Mouse (Mus musculus): ENCODE data around the gene Thsd7b. TPM values are rescaled to one million over a fixed set of nuclear protein-coding genes. Genes with fewer than 3 reads are reported as not detected.

Gene Thsd7b
- total RNA-seq, 1 experiment, result 0.18 TPM

DNA sequence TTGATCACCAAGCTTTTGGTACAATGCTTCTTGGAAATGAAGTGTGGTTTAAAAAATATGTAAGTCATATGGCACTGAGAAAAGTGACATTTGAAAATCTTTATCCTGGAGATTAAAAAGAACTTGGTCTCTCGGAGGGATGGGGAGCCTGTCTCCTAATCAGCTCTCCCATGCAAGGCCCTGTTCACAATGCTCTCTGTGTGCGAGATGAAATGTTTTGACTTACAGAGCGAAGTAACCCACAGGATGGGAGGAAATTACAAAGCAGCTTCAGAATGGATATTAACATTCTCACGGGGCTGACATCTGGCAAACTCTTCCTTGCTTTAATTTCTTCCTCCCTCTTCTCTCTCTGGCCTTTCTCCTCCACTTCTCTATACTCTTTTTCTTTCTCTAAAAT lies 405.7 kb downstream of the Thsd7b start:
- Histone ChIP-seq H3K36me3 (ENCODE audit: control insufficient read depth, insufficient read depth, low read length, poor library complexity, severe bottlenecking) (no peaks in the 10 kb centered on the region), H3K9ac (ENCODE audit: insufficient read depth, low read depth, low read length, poor library complexity, severe bottlenecking) (no peak overlapping the region), H3K9me3 (ENCODE audit: control insufficient read depth, insufficient read depth, low read depth, low read length) (no peaks in the 10 kb centered on the region), H3K4me1 (ENCODE audit: control insufficient read depth in 2 of 2, insufficient read depth in 2 of 2, low read length in 2 of 2, poor library complexity in 1 of 2) (no peaks in the 10 kb centered on the region), H3K27ac (ENCODE audit: insufficient read depth, low read depth, low read length, poor library complexity, severe bottlenecking) (no peak overlapping the region), H3K4me3 (ENCODE audit: insufficient read depth in 1 of 2, low read depth in 1 of 2, low read length in 2 of 2, poor library complexity in 1 of 2, severe bottlenecking in 1 of 2) (no peak overlapping the region)
- no peak for TF ChIP-seq ZC3H11A (IDR thresholded peaks at IDR 0.05; ENCODE audit: borderline replicate concordance, low read depth, low read length)
- TF ChIP-seq MAFK (IDR thresholded peaks at IDR 0.05; ENCODE audit: insufficient read depth, low read depth, low read length), result no peak
- TF ChIP-seq ZNF384 (IDR thresholded peaks at IDR 0.05; ENCODE audit: low read depth, low read length), result no peak
- no peak for TF ChIP-seq HCFC1 (IDR thresholded peaks at IDR 0.05; ENCODE audit: borderline replicate concordance, insufficient read depth, low read length)
- no peak for TF ChIP-seq CHD2 (IDR thresholded peaks at IDR 0.05; ENCODE audit: low read depth, low read length)
- in situ Hi-C loops (cut with MboI; ENCODE audit: low sequenced_read_pairs in 2 of 2, unreplicated experiment in 2 of 2), result no loop called here
- no peak for DNase-seq (ENCODE audit: low read depth, low spot score)

GRCm38 (mm10) chr1:129705701-129706100 lies 432.6 kb downstream of the Thsd7b start:
- in situ Hi-C loops (cut with MboI; ENCODE audit: low sequenced_read_pairs in 2 of 2, unreplicated experiment in 2 of 2), result no loop called here
- TF ChIP-seq ZNF384 (IDR thresholded peaks at IDR 0.05; ENCODE audit: low read depth, low read length), result no peak
- TF ChIP-seq HCFC1 (IDR thresholded peaks at IDR 0.05; ENCODE audit: borderline replicate concordance, insufficient read depth, low read length), result no peak
- TF ChIP-seq MAFK (IDR thresholded peaks at IDR 0.05; ENCODE audit: insufficient read depth, low read depth, low read length), result no peak
- TF ChIP-seq ZC3H11A (IDR thresholded peaks at IDR 0.05; ENCODE audit: borderline replicate concordance, low read depth, low read length), result no peak
- no peak for TF ChIP-seq CHD2 (IDR thresholded peaks at IDR 0.05; ENCODE audit: low read depth, low read length)
- no peaks in the 10 kb centered on the region for H3K36me3 ChIP-seq (ENCODE audit: control insufficient read depth, insufficient read depth, low read length, poor library complexity, severe bottlenecking)

GRCm38 (mm10) chr1:129712706-129713105 lies 439.6 kb downstream of the Thsd7b start:
- no peak for TF ChIP-seq ZC3H11A (IDR thresholded peaks at IDR 0.05; ENCODE audit: borderline replicate concordance, low read depth, low read length)
- no peak for TF ChIP-seq MAFK (IDR thresholded peaks at IDR 0.05; ENCODE audit: insufficient read depth, low read depth, low read length)
- no peak for TF ChIP-seq CHD2 (IDR thresholded peaks at IDR 0.05; ENCODE audit: low read depth, low read length)
- no peak for TF ChIP-seq HCFC1 (IDR thresholded peaks at IDR 0.05; ENCODE audit: borderline replicate concordance, insufficient read depth, low read length)
- no peak for TF ChIP-seq ZNF384 (IDR thresholded peaks at IDR 0.05; ENCODE audit: low read depth, low read length)
- Histone ChIP-seq H3K9me3 (ENCODE audit: control insufficient read depth, insufficient read depth, low read depth, low read length) (no peaks in the 10 kb centered on the region), H3K4me1 (ENCODE audit: control insufficient read depth in 2 of 2, insufficient read depth in 2 of 2, low read length in 2 of 2, poor library complexity in 1 of 2) (no peaks in the 10 kb centered on the region), H3K9ac (ENCODE audit: insufficient read depth, low read depth, low read length, poor library complexity, severe bottlenecking) (no peak overlapping the region), H3K4me3 (ENCODE audit: insufficient read depth in 1 of 2, low read depth in 1 of 2, low read length in 2 of 2, poor library complexity in 1 of 2, severe bottlenecking in 1 of 2) (no peak overlapping the region), H3K27ac (ENCODE audit: insufficient read depth, low read depth, low read length, poor library complexity, severe bottlenecking) (no peak overlapping the region), H3K36me3 (ENCODE audit: control insufficient read depth, insufficient read depth, low read length, poor library complexity, severe bottlenecking) (no peaks in the 10 kb centered on the region)
- DNase-seq (ENCODE audit: low read depth, low spot score), result no peak
- in situ Hi-C loops (cut with MboI; ENCODE audit: low sequenced_read_pairs in 2 of 2, unreplicated experiment in 2 of 2), result no loop called here

More at GRCm38 (mm10) chr1:129705701-129706100, 432.6 kb downstream of the Thsd7b start:
- Histone ChIP-seq H3K27ac (ENCODE audit: insufficient read depth, low read depth, low read length, poor library complexity, severe bottlenecking) (no peak overlapping the region), H3K4me3 (ENCODE audit: insufficient read depth in 1 of 2, low read depth in 1 of 2, low read length in 2 of 2, poor library complexity in 1 of 2, severe bottlenecking in 1 of 2) (no peak overlapping the region), H3K9me3 (ENCODE audit: control insufficient read depth, insufficient read depth, low read depth, low read length) (no peaks in the 10 kb centered on the region), H3K4me1 (ENCODE audit: control insufficient read depth in 2 of 2, insufficient read depth in 2 of 2, low read length in 2 of 2, poor library complexity in 1 of 2) (no peaks in the 10 kb centered on the region), H3K9ac (ENCODE audit: insufficient read depth, low read depth, low read length, poor library complexity, severe bottlenecking) (no peak overlapping the region)
- DNase-seq (ENCODE audit: low read depth, low spot score), result no peak

DNA sequence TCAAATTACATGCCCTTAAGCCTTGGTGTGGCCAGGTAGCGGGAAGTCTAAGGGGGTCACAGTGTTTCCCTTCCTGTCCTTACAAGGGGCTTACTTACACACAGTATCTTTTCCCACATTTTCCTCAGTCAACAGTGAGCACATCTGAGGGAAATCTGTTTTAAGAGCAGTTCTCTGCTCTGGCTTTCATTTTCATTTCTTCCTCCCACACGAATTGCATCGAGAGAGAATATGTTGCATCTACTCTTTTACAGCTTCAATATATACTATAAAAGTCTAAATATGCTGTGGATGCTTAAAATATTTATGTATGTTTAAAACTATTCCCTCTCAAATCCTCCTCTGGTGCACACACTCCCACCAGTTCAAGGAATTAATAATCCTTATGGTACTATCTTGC lies 440.5 kb downstream of the Thsd7b start:
- no peak for TF ChIP-seq MAFK (IDR thresholded peaks at IDR 0.05; ENCODE audit: insufficient read depth, low read depth, low read length)
- TF ChIP-seq ZC3H11A (IDR thresholded peaks at IDR 0.05; ENCODE audit: borderline replicate concordance, low read depth, low read length), result no peak
- TF ChIP-seq ZNF384 (IDR thresholded peaks at IDR 0.05; ENCODE audit: low read depth, low read length), result no peak
- TF ChIP-seq HCFC1 (IDR thresholded peaks at IDR 0.05; ENCODE audit: borderline replicate concordance, insufficient read depth, low read length), result no peak
- TF ChIP-seq CHD2 (IDR thresholded peaks at IDR 0.05; ENCODE audit: low read depth, low read length), result no peak
- in situ Hi-C loops (cut with MboI; ENCODE audit: low sequenced_read_pairs in 2 of 2, unreplicated experiment in 2 of 2), result no loop called here

GRCm38 (mm10) chr1:129719592-129719991 lies 446.5 kb downstream of the Thsd7b start:
- DNase-seq (ENCODE audit: low read depth, low spot score), result no peak
- Histone ChIP-seq H3K4me3 (ENCODE audit: insufficient read depth in 1 of 2, low read depth in 1 of 2, low read length in 2 of 2, poor library complexity in 1 of 2, severe bottlenecking in 1 of 2) (no peak overlapping the region), H3K36me3 (ENCODE audit: control insufficient read depth, insufficient read depth, low read length, poor library complexity, severe bottlenecking) (no peaks in the 10 kb centered on the region), H3K27ac (ENCODE audit: insufficient read depth, low read depth, low read length, poor library complexity, severe bottlenecking) (no peak overlapping the region), H3K4me1 (ENCODE audit: control insufficient read depth in 2 of 2, insufficient read depth in 2 of 2, low read length in 2 of 2, poor library complexity in 1 of 2) (no peaks in the 10 kb centered on the region), H3K9me3 (ENCODE audit: control insufficient read depth, insufficient read depth, low read depth, low read length) (no peaks in the 10 kb centered on the region), H3K9ac (ENCODE audit: insufficient read depth, low read depth, low read length, poor library complexity, severe bottlenecking) (no peak overlapping the region)
- in situ Hi-C loops (cut with MboI; ENCODE audit: low sequenced_read_pairs in 2 of 2, unreplicated experiment in 2 of 2), result no loop called here
- TF ChIP-seq MAFK (IDR thresholded peaks at IDR 0.05; ENCODE audit: insufficient read depth, low read depth, low read length), result no peak
- no peak for TF ChIP-seq HCFC1 (IDR thresholded peaks at IDR 0.05; ENCODE audit: borderline replicate concordance, insufficient read depth, low read length)
- TF ChIP-seq CHD2 (IDR thresholded peaks at IDR 0.05; ENCODE audit: low read depth, low read length), result no peak

More for the DNA sequence above, 440.5 kb downstream of the Thsd7b start:
- no peak overlapping the region for H3K9ac ChIP-seq (ENCODE audit: insufficient read depth, low read depth, low read length, poor library complexity, severe bottlenecking)
- H3K9me3 ChIP-seq (ENCODE audit: control insufficient read depth, insufficient read depth, low read depth, low read length), result no peaks in the 10 kb centered on the region
- H3K4me3 ChIP-seq (ENCODE audit: insufficient read depth in 1 of 2, low read depth in 1 of 2, low read length in 2 of 2, poor library complexity in 1 of 2, severe bottlenecking in 1 of 2), result no peak overlapping the region
- DNase-seq (ENCODE audit: low read depth, low spot score), result no peak
- no peak overlapping the region for H3K27ac ChIP-seq (ENCODE audit: insufficient read depth, low read depth, low read length, poor library complexity, severe bottlenecking)
- no peaks in the 10 kb centered on the region for H3K4me1 ChIP-seq (ENCODE audit: control insufficient read depth in 2 of 2, insufficient read depth in 2 of 2, low read length in 2 of 2, poor library complexity in 1 of 2)
- no peaks in the 10 kb centered on the region for H3K36me3 ChIP-seq (ENCODE audit: control insufficient read depth, insufficient read depth, low read length, poor library complexity, severe bottlenecking)

Data from ES-E14 (cell line).